Mouse (Mus musculus): ENCODE data around the gene Rorc. TPM values are rescaled to one million over a fixed set of nuclear protein-coding genes. Genes with fewer than 3 reads are reported as not detected.
A peak's percentile ranks its signal among the peaks of the same experiment; 100 is the strongest.

Gene Rorc
- polyA plus RNA-seq, 1 experiment from 2014 or later: 2.0 TPM

DNA sequence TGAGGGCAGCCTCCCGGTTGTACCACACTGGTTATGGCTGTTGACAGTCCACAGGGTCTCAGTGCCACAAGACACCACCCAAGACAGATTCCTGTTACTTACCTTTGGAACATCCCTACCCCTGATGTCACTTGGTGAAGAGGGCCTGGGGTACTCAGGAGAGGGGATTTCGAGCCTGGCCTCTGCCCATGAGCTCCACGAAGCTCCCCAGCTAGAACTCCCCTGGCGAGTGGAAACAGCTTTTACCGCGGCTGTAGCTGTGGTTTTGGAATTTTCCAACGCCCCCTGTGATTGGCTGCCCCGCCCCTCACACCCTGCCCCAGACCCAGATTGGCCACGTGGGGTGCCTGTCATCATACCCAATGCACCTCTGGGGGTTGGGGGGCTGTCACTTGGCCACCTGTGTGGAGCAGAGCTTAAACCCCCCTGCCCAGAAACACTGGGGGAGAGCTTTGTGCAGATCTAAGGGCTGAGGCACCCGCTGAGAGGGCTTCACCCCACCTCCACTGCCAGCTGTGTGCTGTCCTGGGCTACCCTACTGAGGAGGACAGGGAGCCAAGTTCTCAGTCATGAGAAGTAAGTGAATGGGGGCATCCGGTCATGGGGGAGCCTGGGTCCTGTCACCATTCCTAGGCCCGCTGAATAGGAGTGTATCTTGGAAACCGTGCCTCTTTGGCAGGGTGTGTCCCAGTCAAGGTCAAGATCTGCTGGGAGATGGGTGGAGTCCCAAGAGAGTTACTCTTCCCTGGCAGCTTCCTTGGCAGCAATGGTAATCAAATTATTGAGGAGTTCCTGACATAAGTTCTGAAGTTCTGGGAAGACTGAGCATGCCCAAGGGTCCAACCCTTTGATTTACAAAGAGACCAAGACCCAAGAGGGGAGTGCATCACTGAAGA lies 4.7 kb downstream of the Rorc start:
- Histone ChIP-seq H3K27me3 (peaks cover 28% of the 10 kb centered on the region; the same call in 1 of the 2 replicates), H3K4me1 (peaks cover 23% of the 10 kb centered on the region)

GRCm38 (mm10) chr3:94379831-94380510 lies 7.4 kb downstream of the Rorc start:
- 26% methylated on average over 9 of the region's 9 CpGs for WGBS
- Histone ChIP-seq H3K9me3 (no peaks in the 10 kb centered on the region), H3K27ac (no peak overlapping the region), H3K4me2 (no peak overlapping the region), H3K36me3 (replicated peaks) (no peaks in the 10 kb centered on the region), H3K27me3 (peaks cover 20% of the 10 kb centered on the region; the same call in 1 of the 2 replicates), H3K4me3 (replicated peaks) (no peak overlapping the region), H3K4me1 (peaks cover 5% of the 10 kb centered on the region; the same call in 1 of the 2 replicates), H3K9ac (peak overlapping the region; percentile 4; the same call in 1 of the 2 replicates)
- ATAC-seq (ENCODE audit: low FRiP score): no peak

More for the DNA sequence above, 4.7 kb downstream of the Rorc start:
- H3K4me2 ChIP-seq: no peak overlapping the region
- H3K27ac ChIP-seq: no peak overlapping the region
- H3K9ac ChIP-seq: no peak overlapping the region
- H3K4me3 ChIP-seq (replicated peaks): no peak overlapping the region
- H3K36me3 ChIP-seq (replicated peaks): no peaks in the 10 kb centered on the region
- no peaks in the 10 kb centered on the region for H3K9me3 ChIP-seq
- 23% methylated on average over 13 of the region's 13 CpGs for WGBS
- no peak for ATAC-seq (ENCODE audit: low FRiP score)

GRCm38 (mm10) chr3:94382308-94382707 lies 9.7 kb downstream of the Rorc start:
- no peak for ATAC-seq (ENCODE audit: low FRiP score)
- Histone ChIP-seq H3K27me3 (0 out of 2 replicates have a peak, but pooled peaks cover 2% of the 10 kb centered on the region), H3K4me1 (peaks cover 5% of the 10 kb centered on the region; the same call in 1 of the 2 replicates), H3K9ac (no peak overlapping the region), H3K27ac (no peak overlapping the region), H3K4me3 (replicated peaks) (no peak overlapping the region), H3K9me3 (no peaks in the 10 kb centered on the region), H3K4me2 (no peak overlapping the region), H3K36me3 (replicated peaks) (no peaks in the 10 kb centered on the region)
- 79% methylated on average over 5 of the region's 5 CpGs for WGBS

DNA sequence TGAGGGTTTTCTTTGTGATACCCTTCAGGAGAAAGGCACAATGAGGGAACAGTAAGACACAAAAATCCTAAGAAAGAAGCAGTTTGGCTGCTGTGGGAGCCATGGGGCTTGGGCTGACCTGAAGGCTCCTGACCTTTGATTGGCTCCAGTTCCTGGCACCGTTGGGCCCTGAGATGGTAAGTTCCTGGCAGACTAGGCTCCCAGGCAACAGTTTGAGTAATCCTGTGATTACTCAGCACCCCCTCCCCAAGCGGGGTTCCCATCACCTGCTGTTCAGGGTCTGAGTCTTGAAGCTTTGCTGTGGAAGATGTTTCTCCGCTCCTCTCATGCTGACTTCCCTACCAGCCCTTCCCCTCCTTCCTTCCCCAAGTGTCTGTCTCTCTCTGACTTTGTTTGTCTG lies 10.9 kb downstream of the Rorc start:
- H3K4me1 ChIP-seq: peaks cover 5% of the 10 kb centered on the region; the same call in 1 of the 2 replicates
- no peaks in the 10 kb centered on the region for H3K9me3 ChIP-seq
- H3K9ac ChIP-seq: no peak overlapping the region
- no peak overlapping the region for H3K4me3 ChIP-seq (replicated peaks)
- no peak for ATAC-seq (ENCODE audit: low FRiP score)
- H3K4me2 ChIP-seq: no peak overlapping the region
- 73% methylated on average over 3 of the region's 3 CpGs for WGBS
- H3K27ac ChIP-seq: no peak overlapping the region
- no peaks in the 10 kb centered on the region for H3K36me3 ChIP-seq (replicated peaks)
- no peaks in the 10 kb centered on the region for H3K27me3 ChIP-seq

DNA sequence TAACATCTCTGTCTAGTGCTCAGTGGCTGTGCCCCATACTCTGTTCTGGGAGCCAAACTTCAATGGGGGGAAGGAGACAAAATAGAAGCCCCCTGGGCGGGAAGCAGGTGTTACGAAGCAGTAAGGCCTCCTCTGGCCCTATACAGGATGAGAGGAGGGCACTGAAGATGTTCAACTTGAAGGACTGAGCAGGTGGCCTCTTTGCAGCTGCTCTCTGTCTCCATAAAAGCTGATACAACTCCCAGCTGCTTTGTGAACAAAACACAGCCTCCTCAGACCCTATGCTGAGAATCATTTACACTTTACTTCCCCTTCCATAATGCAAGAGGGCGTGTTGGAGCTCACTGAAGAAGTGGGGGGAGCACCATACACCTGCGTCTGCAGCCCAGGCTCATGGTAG lies 14.1 kb downstream of the Rorc start:
- H3K4me2 ChIP-seq: no peak overlapping the region
- no peaks in the 10 kb centered on the region for H3K27me3 ChIP-seq
- no peak overlapping the region for H3K27ac ChIP-seq
- H3K36me3 ChIP-seq (replicated peaks): no peaks in the 10 kb centered on the region
- no peaks in the 10 kb centered on the region for H3K9me3 ChIP-seq
- H3K4me1 ChIP-seq: no peaks in the 10 kb centered on the region
- no peak overlapping the region for H3K9ac ChIP-seq
- 73% methylated on average over 4 of the region's 4 CpGs for WGBS
- no peak overlapping the region for H3K4me3 ChIP-seq (replicated peaks)
- ATAC-seq (ENCODE audit: low FRiP score): no peak

DNA sequence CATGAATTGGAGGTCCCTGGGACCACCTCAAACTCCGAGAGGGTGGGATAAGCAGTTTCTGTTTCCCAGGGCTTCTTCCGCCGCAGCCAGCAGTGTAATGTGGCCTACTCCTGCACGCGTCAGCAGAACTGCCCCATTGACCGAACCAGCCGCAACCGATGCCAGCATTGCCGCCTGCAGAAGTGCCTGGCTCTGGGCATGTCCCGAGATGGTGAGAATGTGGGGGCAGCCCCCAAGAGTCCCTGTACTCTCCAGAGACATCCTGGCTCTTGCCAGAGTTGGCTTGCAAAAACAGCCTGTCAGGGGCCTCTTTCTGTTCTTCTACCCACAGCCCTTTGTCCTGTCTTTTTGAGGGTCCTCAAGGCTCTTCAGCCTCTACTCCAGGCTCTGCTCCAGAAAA lies 14.8 kb downstream of the Rorc start:
- WGBS: 93% methylated on average over 10 of the region's 10 CpGs
- Histone ChIP-seq H3K36me3 (replicated peaks) (no peaks in the 10 kb centered on the region), H3K4me3 (replicated peaks) (no peak overlapping the region), H3K9ac (no peak overlapping the region), H3K4me2 (no peak overlapping the region), H3K27me3 (no peaks in the 10 kb centered on the region), H3K27ac (no peak overlapping the region), H3K9me3 (no peaks in the 10 kb centered on the region), H3K4me1 (no peaks in the 10 kb centered on the region)
- no peak for ATAC-seq (ENCODE audit: low FRiP score)

- WGBS: 84% methylated on average over 5 of the region's 5 CpGs
- no peak overlapping the region for H3K4me3 ChIP-seq (replicated peaks)
- H3K9me3 ChIP-seq: no peaks in the 10 kb centered on the region
- ATAC-seq (ENCODE audit: low FRiP score): no peak
- no peaks in the 10 kb centered on the region for H3K36me3 ChIP-seq (replicated peaks)
- H3K4me1 ChIP-seq: no peaks in the 10 kb centered on the region
- no peak overlapping the region for H3K27ac ChIP-seq
- H3K4me2 ChIP-seq: no peak overlapping the region
- no peaks in the 10 kb centered on the region for H3K27me3 ChIP-seq
- no peak overlapping the region for H3K9ac ChIP-seq
Measured at GRCm38 (mm10) chr3:94388047-94388446, 15.5 kb downstream of the Rorc start.

GRCm38 (mm10) chr3:94389420-94389819 lies 16.8 kb downstream of the Rorc start:
- Histone ChIP-seq H3K4me2 (no peak overlapping the region), H3K9me3 (no peaks in the 10 kb centered on the region), H3K27ac (no peak overlapping the region), H3K36me3 (replicated peaks) (no peaks in the 10 kb centered on the region), H3K4me1 (no peaks in the 10 kb centered on the region), H3K4me3 (replicated peaks) (no peak overlapping the region), H3K27me3 (no peaks in the 10 kb centered on the region), H3K9ac (no peak overlapping the region)
- WGBS: 97% methylated on average over 16 of the region's 16 CpGs
- ATAC-seq (ENCODE audit: low FRiP score): no peak

GRCm38 (mm10) chr3:94391001-94391400 lies 18.4 kb downstream of the Rorc start:
- Histone ChIP-seq H3K9ac (no peak overlapping the region), H3K4me2 (no peak overlapping the region), H3K4me1 (no peaks in the 10 kb centered on the region), H3K9me3 (no peaks in the 10 kb centered on the region), H3K27me3 (no peaks in the 10 kb centered on the region), H3K4me3 (replicated peaks) (no peak overlapping the region), H3K36me3 (replicated peaks) (no peaks in the 10 kb centered on the region), H3K27ac (no peak overlapping the region)
- no peak for ATAC-seq (ENCODE audit: low FRiP score)
- WGBS: 91% methylated on average over 5 of the region's 5 CpGs

- peaks cover 4% of the 10 kb centered on the region for H3K27me3 ChIP-seq
- no peak overlapping the region for H3K27ac ChIP-seq
- H3K9me3 ChIP-seq: no peaks in the 10 kb centered on the region
- no peak for ATAC-seq (ENCODE audit: low FRiP score)
- H3K4me3 ChIP-seq (replicated peaks): no peak overlapping the region
- H3K36me3 ChIP-seq (replicated peaks): no peaks in the 10 kb centered on the region
- 88% methylated on average over 2 of the region's 2 CpGs for WGBS
- no peak overlapping the region for H3K9ac ChIP-seq
- no peaks in the 10 kb centered on the region for H3K4me1 ChIP-seq
- no peak overlapping the region for H3K4me2 ChIP-seq
Measured at GRCm38 (mm10) chr3:94392128-94392527, 19.5 kb downstream of the Rorc start.

DNA sequence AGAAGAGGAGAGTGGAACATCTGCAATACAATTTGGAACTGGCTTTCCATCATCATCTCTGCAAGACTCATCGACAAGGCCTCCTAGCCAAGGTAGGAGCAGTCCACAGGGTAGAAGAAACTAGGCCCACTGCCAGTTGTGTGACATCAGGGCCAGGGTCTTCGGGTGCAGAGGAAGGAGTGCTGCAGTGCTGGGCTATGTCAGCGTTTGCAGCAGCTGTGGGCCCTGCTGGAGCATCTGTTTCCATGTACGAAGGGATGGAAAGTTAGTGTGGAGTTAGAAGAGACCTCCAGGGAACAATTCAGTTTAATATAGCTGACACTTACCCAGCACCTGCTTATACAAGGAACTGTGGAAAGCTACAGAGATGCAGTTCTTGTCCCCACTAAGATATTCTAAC lies 20.5 kb downstream of the Rorc start:
- no peaks in the 10 kb centered on the region for H3K9me3 ChIP-seq
- peaks cover 13% of the 10 kb centered on the region for H3K27me3 ChIP-seq
- no peak overlapping the region for H3K4me2 ChIP-seq
- no peak overlapping the region for H3K9ac ChIP-seq
- no peak for ATAC-seq (ENCODE audit: low FRiP score)
- H3K4me1 ChIP-seq: no peaks in the 10 kb centered on the region
- WGBS: 72% methylated on average over 4 of the region's 4 CpGs
- H3K36me3 ChIP-seq (replicated peaks): no peaks in the 10 kb centered on the region
- no peak overlapping the region for H3K4me3 ChIP-seq (replicated peaks)
- H3K27ac ChIP-seq: no peak overlapping the region

- H3K9ac ChIP-seq: no peak overlapping the region
- WGBS: 71% methylated on average over 1 of the region's 1 CpGs
- no peaks in the 10 kb centered on the region for H3K9me3 ChIP-seq
- no peak overlapping the region for H3K4me2 ChIP-seq
- H3K27ac ChIP-seq: no peak overlapping the region
- peaks cover 17% of the 10 kb centered on the region for H3K4me1 ChIP-seq
- no peaks in the 10 kb centered on the region for H3K36me3 ChIP-seq (replicated peaks)
- ATAC-seq (ENCODE audit: low FRiP score): no peak
- H3K4me3 ChIP-seq (replicated peaks): no peak overlapping the region
- peaks cover 26% of the 10 kb centered on the region for H3K27me3 ChIP-seq
Measured at GRCm38 (mm10) chr3:94396336-94396735, 23.7 kb downstream of the Rorc start.

Measured in forebrain, embryonic 12.5 days (tissue).